Mouse (Mus musculus): ENCODE measurements around the gene Fggy. TPM values are rescaled to one million over a fixed set of nuclear protein-coding genes. Genes with fewer than 3 reads are reported as not detected.

Fggy gene
- polyA plus RNA-seq, 1 experiment from 2014 or later = 10.9 TPM

DNA sequence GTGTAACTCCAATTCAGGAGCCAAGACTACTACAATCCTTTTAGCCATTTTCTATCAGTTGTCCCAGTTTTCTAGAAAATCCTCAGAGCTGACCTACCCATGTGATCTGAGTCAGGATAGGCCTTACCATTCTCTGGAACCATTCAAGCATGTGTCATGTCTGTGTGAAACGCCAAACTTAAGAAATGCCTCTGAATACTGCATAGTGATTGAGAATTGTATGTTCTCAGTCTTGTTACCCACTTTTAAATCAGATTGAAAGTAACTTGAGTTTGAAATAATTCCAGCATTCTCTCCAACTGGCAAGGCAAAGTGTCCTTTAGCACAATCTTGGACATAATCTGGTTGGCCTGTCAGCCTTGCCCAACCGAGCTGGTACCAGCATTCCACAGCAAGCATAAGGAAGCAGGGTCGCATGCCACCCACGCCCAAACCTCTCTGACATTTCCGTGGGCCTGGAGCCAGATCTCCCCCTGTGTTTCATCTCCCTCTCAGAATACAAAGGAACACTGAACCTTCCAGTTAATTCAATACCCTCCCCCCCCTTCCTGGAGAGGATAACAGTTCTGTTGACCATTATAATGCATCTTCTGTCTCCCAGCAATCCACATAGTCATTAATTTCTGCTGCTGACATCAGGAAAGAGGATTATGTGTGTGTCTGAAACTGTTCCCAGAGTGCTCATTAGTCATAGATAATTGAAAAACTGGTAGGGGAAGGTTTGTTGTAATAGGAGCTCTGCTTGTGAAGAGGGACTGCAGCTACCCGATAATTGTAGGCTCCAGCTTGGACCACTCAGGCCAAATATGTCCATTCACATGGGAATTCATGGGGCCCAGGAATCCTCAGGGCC, 176.3 kb downstream of the Fggy start:
- no peak overlapping the region for H3K4me3 ChIP-seq (ENCODE audit: low read depth, low read length)
- DNase-seq (ENCODE audit: low spot score) = no peak
- 35% methylated on average over 6 of the region's 6 CpGs for WGBS
- no peaks in the 10 kb centered on the region for H3K9me3 ChIP-seq (ENCODE audit: control insufficient read depth, low read length)
- no peak overlapping the region for H3K4me2 ChIP-seq (ENCODE audit: low read length)
- no peaks in the 10 kb centered on the region for H3K27me3 ChIP-seq (replicated peaks; ENCODE audit: control insufficient read depth, insufficient read depth, low read length)
- peak overlapping the region; percentile 59; the same call in 1 of the 2 replicates for H3K27ac ChIP-seq (ENCODE audit: low read depth)
- H3K9ac ChIP-seq (ENCODE audit: low read length) = no peak overlapping the region
- peaks cover 41% of the 10 kb centered on the region for H3K4me1 ChIP-seq (replicated peaks; ENCODE audit: control insufficient read depth, insufficient read depth, low read length)
- no peaks in the 10 kb centered on the region for H3K36me3 ChIP-seq (ENCODE audit: control insufficient read depth, insufficient read depth, low read length)
- 0 out of 2 replicates have a peak, but pooled peaks have one; percentile 38 for ATAC-seq (replicated peaks; ENCODE audit: low FRiP score, low TSS enrichment, low read depth)

DNA sequence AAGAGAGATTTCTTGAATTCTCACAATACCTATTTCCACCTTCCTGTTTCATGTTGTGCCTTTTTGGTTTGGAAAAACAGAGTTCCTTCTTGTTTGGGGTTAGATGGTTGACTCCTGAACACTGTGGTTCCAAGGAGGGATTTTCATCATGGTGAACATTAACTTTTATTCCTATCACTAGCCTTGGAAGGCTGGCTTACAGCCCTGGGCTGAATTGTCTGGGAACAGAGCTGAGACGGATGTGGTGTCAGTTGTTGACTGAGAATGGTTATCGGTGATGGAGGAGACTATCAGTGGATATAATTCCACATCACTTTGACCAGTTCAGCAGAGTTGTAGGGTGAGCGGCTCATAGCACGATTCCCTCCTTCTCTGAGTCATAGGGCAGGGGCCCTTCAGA, 178.7 kb downstream of the Fggy start:
- H3K27ac ChIP-seq (ENCODE audit: low read depth) = no peak overlapping the region
- H3K27me3 ChIP-seq (replicated peaks; ENCODE audit: control insufficient read depth, insufficient read depth, low read length) = no peaks in the 10 kb centered on the region
- no peak overlapping the region for H3K4me2 ChIP-seq (ENCODE audit: low read length)
- H3K9me3 ChIP-seq (ENCODE audit: control insufficient read depth, low read length) = no peaks in the 10 kb centered on the region
- H3K36me3 ChIP-seq (ENCODE audit: control insufficient read depth, insufficient read depth, low read length) = no peaks in the 10 kb centered on the region
- ATAC-seq (replicated peaks; ENCODE audit: low FRiP score, low TSS enrichment, low read depth) (no peak), DNase-seq (ENCODE audit: low spot score) (no peak)
- peaks cover 31% of the 10 kb centered on the region for H3K4me1 ChIP-seq (replicated peaks; ENCODE audit: control insufficient read depth, insufficient read depth, low read length)
- no peak overlapping the region for H3K9ac ChIP-seq (ENCODE audit: low read length)
- no peak overlapping the region for H3K4me3 ChIP-seq (ENCODE audit: low read depth, low read length)
- WGBS = 82% methylated on average over 4 of the region's 4 CpGs

GRCm38 (mm10) chr4:95736674-95737073, 179.4 kb downstream of the Fggy start:
- ATAC-seq (replicated peaks; ENCODE audit: low FRiP score, low TSS enrichment, low read depth) (no peak), DNase-seq (ENCODE audit: low spot score) (no peak)
- no peak overlapping the region for H3K9ac ChIP-seq (ENCODE audit: low read length)
- H3K4me2 ChIP-seq (ENCODE audit: low read length) = no peak overlapping the region
- H3K36me3 ChIP-seq (ENCODE audit: control insufficient read depth, insufficient read depth, low read length) = no peaks in the 10 kb centered on the region
- H3K4me3 ChIP-seq (ENCODE audit: low read depth, low read length) = no peak overlapping the region
- H3K9me3 ChIP-seq (ENCODE audit: control insufficient read depth, low read length) = no peaks in the 10 kb centered on the region
- H3K27me3 ChIP-seq (replicated peaks; ENCODE audit: control insufficient read depth, insufficient read depth, low read length) = no peaks in the 10 kb centered on the region
- H3K27ac ChIP-seq (ENCODE audit: low read depth) = no peak overlapping the region
- H3K4me1 ChIP-seq (replicated peaks; ENCODE audit: control insufficient read depth, insufficient read depth, low read length) = peaks cover 35% of the 10 kb centered on the region
- 36% methylated on average over 2 of the region's 2 CpGs for WGBS

- no peaks in the 10 kb centered on the region for H3K9me3 ChIP-seq (ENCODE audit: control insufficient read depth, low read length)
- DNase-seq (ENCODE audit: low spot score) (no peak), ATAC-seq (replicated peaks; ENCODE audit: low FRiP score, low TSS enrichment, low read depth) (no peak)
- no peak overlapping the region for H3K4me2 ChIP-seq (ENCODE audit: low read length)
- H3K27ac ChIP-seq (ENCODE audit: low read depth) = peak overlapping the region; percentile 62
- H3K4me3 ChIP-seq (ENCODE audit: low read depth, low read length) = no peak overlapping the region
- no peaks in the 10 kb centered on the region for H3K27me3 ChIP-seq (replicated peaks; ENCODE audit: control insufficient read depth, insufficient read depth, low read length)
- no peaks in the 10 kb centered on the region for H3K36me3 ChIP-seq (ENCODE audit: control insufficient read depth, insufficient read depth, low read length)
- H3K4me1 ChIP-seq (replicated peaks; ENCODE audit: control insufficient read depth, insufficient read depth, low read length) = peaks cover 44% of the 10 kb centered on the region
- WGBS = 6% methylated on average over 5 of the region's 5 CpGs
- no peak overlapping the region for H3K9ac ChIP-seq (ENCODE audit: low read length)
Observed at GRCm38 (mm10) chr4:95738179-95738578, 180.9 kb downstream of the Fggy start.

DNA sequence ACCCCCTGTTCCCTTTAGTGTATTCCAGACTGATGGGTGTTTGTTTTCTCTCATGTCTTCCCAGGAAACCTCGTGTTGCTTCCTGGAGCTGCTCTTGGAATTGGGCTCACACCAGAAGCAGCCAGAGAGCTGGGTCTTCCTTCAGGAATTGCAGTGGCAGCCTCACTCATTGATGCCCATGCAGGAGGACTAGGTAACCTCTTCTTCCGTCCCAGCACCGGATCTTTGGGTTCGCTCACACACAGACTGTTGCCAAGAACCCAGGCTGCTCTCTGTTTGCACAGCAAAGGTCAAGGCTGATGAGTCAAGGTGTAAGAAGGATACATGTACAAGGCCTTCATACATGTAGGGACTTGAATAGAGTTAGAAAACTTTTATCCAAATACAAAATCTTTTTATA, 181.4 kb downstream of the Fggy start:
- H3K9ac ChIP-seq (ENCODE audit: low read length) = no peak overlapping the region

GRCm38 (mm10) chr4:95741115-95741734, 183.9 kb downstream of the Fggy start:
- Histone ChIP-seq H3K27me3 (replicated peaks; ENCODE audit: control insufficient read depth, insufficient read depth, low read length) (no peaks in the 10 kb centered on the region), H3K4me1 (replicated peaks; ENCODE audit: control insufficient read depth, insufficient read depth, low read length) (peaks cover 35% of the 10 kb centered on the region), H3K4me3 (ENCODE audit: low read depth, low read length) (no peak overlapping the region), H3K9ac (ENCODE audit: low read length) (no peak overlapping the region), H3K9me3 (ENCODE audit: control insufficient read depth, low read length) (no peaks in the 10 kb centered on the region), H3K4me2 (ENCODE audit: low read length) (no peak overlapping the region), H3K27ac (ENCODE audit: low read depth) (no peak overlapping the region), H3K36me3 (ENCODE audit: control insufficient read depth, insufficient read depth, low read length) (no peaks in the 10 kb centered on the region)
- DNase-seq (ENCODE audit: low spot score) (no peak), ATAC-seq (replicated peaks; ENCODE audit: low FRiP score, low TSS enrichment, low read depth) (no peak)
- WGBS = 59% methylated on average over 7 of the region's 7 CpGs

More for the DNA sequence above, 181.4 kb downstream of the Fggy start:
- peak overlapping the region; percentile 62 for H3K27ac ChIP-seq (ENCODE audit: low read depth)
- WGBS = 49% methylated on average over 4 of the region's 4 CpGs
- no peaks in the 10 kb centered on the region for H3K9me3 ChIP-seq (ENCODE audit: control insufficient read depth, low read length)
- H3K4me3 ChIP-seq (ENCODE audit: low read depth, low read length) = no peak overlapping the region
- H3K4me2 ChIP-seq (ENCODE audit: low read length) = no peak overlapping the region
- peaks cover 39% of the 10 kb centered on the region for H3K4me1 ChIP-seq (replicated peaks; ENCODE audit: control insufficient read depth, insufficient read depth, low read length)
- ATAC-seq (replicated peaks; ENCODE audit: low FRiP score, low TSS enrichment, low read depth) = no peak
- H3K36me3 ChIP-seq (ENCODE audit: control insufficient read depth, insufficient read depth, low read length) = no peaks in the 10 kb centered on the region
- DNase-seq (ENCODE audit: low spot score) = no peak
- H3K27me3 ChIP-seq (replicated peaks; ENCODE audit: control insufficient read depth, insufficient read depth, low read length) = no peaks in the 10 kb centered on the region

- WGBS = 34% methylated on average over 4 of the region's 4 CpGs
- H3K9me3 ChIP-seq (ENCODE audit: control insufficient read depth, low read length) = no peaks in the 10 kb centered on the region
- H3K9ac ChIP-seq (ENCODE audit: low read length) = no peak overlapping the region
- no peak overlapping the region for H3K4me2 ChIP-seq (ENCODE audit: low read length)
- no peaks in the 10 kb centered on the region for H3K27me3 ChIP-seq (replicated peaks; ENCODE audit: control insufficient read depth, insufficient read depth, low read length)
- no peak overlapping the region for H3K4me3 ChIP-seq (ENCODE audit: low read depth, low read length)
- ATAC-seq (replicated peaks; ENCODE audit: low FRiP score, low TSS enrichment, low read depth) (no peak), DNase-seq (ENCODE audit: low spot score) (no peak)
- peaks cover 24% of the 10 kb centered on the region for H3K4me1 ChIP-seq (replicated peaks; ENCODE audit: control insufficient read depth, insufficient read depth, low read length)
- H3K36me3 ChIP-seq (ENCODE audit: control insufficient read depth, insufficient read depth, low read length) = no peaks in the 10 kb centered on the region
- H3K27ac ChIP-seq (ENCODE audit: low read depth) = peak overlapping the region; percentile 22; the same call in 1 of the 2 replicates
Observed at GRCm38 (mm10) chr4:95742986-95743385, 185.7 kb downstream of the Fggy start.

GRCm38 (mm10) chr4:95746954-95747353, 189.6 kb downstream of the Fggy start:
- no peak for ATAC-seq (replicated peaks; ENCODE audit: low FRiP score, low TSS enrichment, low read depth)
- Histone ChIP-seq H3K36me3 (ENCODE audit: control insufficient read depth, insufficient read depth, low read length) (no peaks in the 10 kb centered on the region), H3K4me1 (replicated peaks; ENCODE audit: control insufficient read depth, insufficient read depth, low read length) (peaks cover 7% of the 10 kb centered on the region; the same call in 1 of the 2 replicates), H3K27me3 (replicated peaks; ENCODE audit: control insufficient read depth, insufficient read depth, low read length) (no peaks in the 10 kb centered on the region), H3K27ac (ENCODE audit: low read depth) (no peak overlapping the region), H3K4me2 (ENCODE audit: low read length) (no peak overlapping the region), H3K9ac (ENCODE audit: low read length) (no peak overlapping the region), H3K9me3 (ENCODE audit: control insufficient read depth, low read length) (no peaks in the 10 kb centered on the region), H3K4me3 (ENCODE audit: low read depth, low read length) (no peak overlapping the region)
- no peak for DNase-seq (ENCODE audit: low spot score)
- 71% methylated on average over 6 of the region's 6 CpGs for WGBS

All from intestine, embryonic 14.5 days (tissue).